In genomic region chr8:94739829-94740228, GRCm38 (mm10) we compare ENCODE assay signal across 1 mouse cellular context.
TF ChIP-seq lines count a peak whose summit lies in the region.

No protein-coding gene starts in this region.

TF ChIP-seq in CH12.LX, 34 proteins besides CTCF, POLR2A, EP300 and RAD21 (continued from another document):
- TF ChIP-seq NELFE (IDR thresholded peaks at IDR 0.05; ENCODE audit: low read depth, low read length), result 0 out of 2 replicates have a peak, but pooled peaks have one; percentile 47
- TF ChIP-seq MAZ (IDR thresholded peaks at IDR 0.05; ENCODE audit: low read depth, low read length), result peak; percentile 44; the same call in 1 of the 2 replicates
- TF ChIP-seq MAFK (IDR thresholded peaks at IDR 0.05; ENCODE audit: insufficient replicate concordance, low read length), result 0 out of 2 replicates have a peak, but pooled peaks have one; percentile 47
- TF ChIP-seq MEF2A (IDR thresholded peaks at IDR 0.05; ENCODE audit: borderline replicate concordance, low read depth, low read length), result peak; percentile 80; the same call in 1 of the 2 replicates
- TF ChIP-seq SIN3A (IDR thresholded peaks at IDR 0.05; ENCODE audit: low read length), result peak; percentile 72
- TF ChIP-seq NRF1 (IDR thresholded peaks at IDR 0.05; ENCODE audit: low read depth, low read length), result no peak
- TF ChIP-seq POLR2AphosphoS2 (IDR thresholded peaks at IDR 0.05; ENCODE audit: low read depth, low read length), result no peak
- TF ChIP-seq GABPA (IDR thresholded peaks at IDR 0.05; ENCODE audit: insufficient replicate concordance, low read depth, low read length), result no peak
- peak; percentile 73 for TF ChIP-seq CHD2 (IDR thresholded peaks at IDR 0.05; ENCODE audit: low read length)
- peak; percentile 44; the same call in 1 of the 2 replicates for TF ChIP-seq JUN (IDR thresholded peaks at IDR 0.05; ENCODE audit: insufficient read depth, low read depth, low read length)
- peak; percentile 89 for TF ChIP-seq IRF4 (IDR thresholded peaks at IDR 0.05; ENCODE audit: low read depth, low read length)
- TF ChIP-seq TCF12 (IDR thresholded peaks at IDR 0.05; ENCODE audit: low read depth, low read length), result peak; percentile 91
- TF ChIP-seq UBTF (IDR thresholded peaks at IDR 0.05; ENCODE audit: low read depth, low read length), result no peak
- TF ChIP-seq ELF1 (IDR thresholded peaks at IDR 0.05; ENCODE audit: low read depth, low read length), result 0 out of 2 replicates have a peak, but pooled peaks have one; percentile 30
- no peak for TF ChIP-seq USF2 (conservative IDR thresholded peaks at IDR 0.05; ENCODE audit: low read depth, low read length)
- no peak for TF ChIP-seq ZKSCAN1 (IDR thresholded peaks at IDR 0.05; ENCODE audit: borderline replicate concordance, low read depth, low read length)
- TF ChIP-seq HCFC1 (IDR thresholded peaks at IDR 0.05; ENCODE audit: low read depth, low read length), result no peak; the same call in 1 of the 2 replicates
- peak; percentile 84 for TF ChIP-seq BHLHE40 (IDR thresholded peaks at IDR 0.05; ENCODE audit: low read depth, low read length)
- TF ChIP-seq SMC3 (IDR thresholded peaks at IDR 0.05; ENCODE audit: low read depth, low read length), result no peak
- TF ChIP-seq USF1 (IDR thresholded peaks at IDR 0.05; ENCODE audit: low read depth, low read length), result no peak
